14 mouse cellular contexts compared by ENCODE assay signal in genomic region chrX:42398836-42399235, GRCm38 (mm10).
A peak's percentile ranks its signal among the peaks of the same experiment; 100 is the strongest.
DNase-seq lines count a peak whose midpoint lies in the region; ATAC-seq and TF ChIP-seq lines count a peak whose summit lies in the region.
"Had no signal": no experiment of that assay in that cellular context is flagged by ENCODE, and none has a peak within 500 bp of the region (broad histone marks: within the 10 kb centered on the region; RNA-seq: fewer than 3 reads in every experiment).

No protein-coding gene starts in this region.

- no peaks in the 10 kb centered on the region for H3K36me3 ChIP-seq in kidney, adult 2 months (ENCODE audit: control insufficient read depth, insufficient read depth, low read length)
- no peaks in the 10 kb centered on the region for H3K36me3 ChIP-seq in lung, embryonic 15.5 days
- H3K36me3 ChIP-seq: liver, embryonic 12.5 days; midbrain, embryonic 12.5 days; neural tube, embryonic 13.5 days had no signal

- ATAC-seq in lung, embryonic 15.5 days (ENCODE audit: borderline replicate concordance, extremely low read depth, low FRiP score, low TSS enrichment): peak; percentile 97
- ATAC-seq: liver, embryonic 12.5 days had no signal

- no peak overlapping the region for H3K9ac ChIP-seq in lung, embryonic 15.5 days
- H3K9ac ChIP-seq: hindbrain, embryonic 14.5 days; liver, embryonic 12.5 days; midbrain, embryonic 12.5 days; neural tube, embryonic 13.5 days had no signal

- WGBS in kidney, adult 2 months: 30% methylated on average over 1 of the region's 1 CpGs
- 16% methylated on average over 1 of the region's 1 CpGs for WGBS in lung, embryonic 15.5 days

- DNase-seq in adrenal gland, adult 2 months: peak; percentile 7
- DNase-seq in adrenal gland, postnatal 36 days: no peak
- peak; percentile 5 for DNase-seq in kidney, adult 2 months
- no peak for DNase-seq in kidney, adult 18-20 months
- DNase-seq in brain, embryonic 14.5 days (ENCODE audit: low read depth): peak; percentile 14
- DNase-seq in retina, embryonic 14.5 days (ENCODE audit: low spot score): no peak
- no peak for DNase-seq in left cerebral cortex, postnatal 36 days (ENCODE audit: low spot score in 2 of 2)
- DNase-seq: layer of hippocampus, postnatal 36 days; right cerebral cortex, postnatal 4 days had no signal

- no peak for TF ChIP-seq POLR2A in kidney, adult 2 months (IDR thresholded peaks at IDR 0.05; ENCODE audit: low read depth, low read length)
- no peak for TF ChIP-seq POLR2A in brain, embryonic 14.5 days (IDR thresholded peaks at IDR 0.05; ENCODE audit: borderline replicate concordance, extremely low read depth, insufficient read depth, insufficient read length, poor library complexity, severe bottlenecking)

- no peak for TF ChIP-seq CTCF in kidney, adult 2 months (conservative IDR thresholded peaks at IDR 0.05; ENCODE audit: insufficient read depth, insufficient read length, low read depth, low read length)
- no peak for TF ChIP-seq CTCF in brain, embryonic 14.5 days (IDR thresholded peaks at IDR 0.05; ENCODE audit: borderline replicate concordance, extremely low read depth, insufficient read depth, insufficient read length)

- H3K4me3 ChIP-seq in kidney, adult 2 months (ENCODE audit: insufficient read depth, low read depth, low read length): no peak overlapping the region
- no peak overlapping the region for H3K4me3 ChIP-seq in lung, embryonic 15.5 days
- H3K4me3 ChIP-seq: liver, embryonic 12.5 days; midbrain, embryonic 12.5 days; neural tube, embryonic 13.5 days had no signal

- H3K27me3 ChIP-seq in kidney, adult 2 months (replicated peaks; ENCODE audit: control insufficient read depth, insufficient read depth, low read length): no peaks in the 10 kb centered on the region
- H3K27me3 ChIP-seq in lung, embryonic 15.5 days: no peaks in the 10 kb centered on the region
- H3K27me3 ChIP-seq: liver, embryonic 12.5 days; midbrain, embryonic 12.5 days; neural tube, embryonic 13.5 days had no signal

- no peaks in the 10 kb centered on the region for H3K9me3 ChIP-seq in lung, embryonic 15.5 days
- H3K9me3 ChIP-seq: liver, embryonic 12.5 days; midbrain, embryonic 12.5 days; neural tube, embryonic 13.5 days had no signal

- no peak overlapping the region for H3K4me2 ChIP-seq in lung, embryonic 15.5 days
- H3K4me2 ChIP-seq: hindbrain, embryonic 14.5 days; liver, embryonic 12.5 days; midbrain, embryonic 12.5 days; neural tube, embryonic 13.5 days had no signal

- H3K27ac ChIP-seq in kidney, adult 2 months (ENCODE audit: insufficient read depth, low read depth, low read length): no peak overlapping the region
- H3K27ac ChIP-seq in lung, embryonic 15.5 days: peak overlapping the region; percentile 67
- H3K27ac ChIP-seq: hindbrain, embryonic 14.5 days; liver, embryonic 12.5 days; midbrain, embryonic 12.5 days; neural tube, embryonic 13.5 days had no signal

- intact Hi-C loops in left cerebral cortex, postnatal 36 days (cut with DNase I): no loop called here

- no peaks in the 10 kb centered on the region for H3K4me1 ChIP-seq in kidney, adult 2 months (ENCODE audit: control insufficient read depth, insufficient read depth, low read length)
- H3K4me1 ChIP-seq in lung, embryonic 15.5 days: no peaks in the 10 kb centered on the region
- H3K4me1 ChIP-seq: midbrain, embryonic 12.5 days; neural tube, embryonic 13.5 days had no signal

Comparison
In these comparisons a context has a peak if more than half of its experiments do, and no peak if none do; other contexts are left out.
1. DNase-seq: peak in adrenal gland, adult 2 months (single experiment), kidney, adult 2 months (single experiment) and brain, embryonic 14.5 days (single experiment); none in adrenal gland, postnatal 36 days (0 of 2), kidney, adult 18-20 months (single experiment), retina, embryonic 14.5 days (single experiment) and left cerebral cortex, postnatal 36 days (0 of 2).